Mouse (Mus musculus) mammary gland, adult 2 months (tissue): ENCODE data around the gene Fzd5. TPM values are rescaled to one million over a fixed set of nuclear protein-coding genes. Genes with fewer than 3 reads are reported as not detected.

ENCODE experiments used
- polyA plus RNA-seq: library from polyadenylated mRNA; depleted of rRNA; stranded (reverse); fragments of >200 nt; gene quantifications from 2 replicates; pipeline ENCODE4 v1.2.3, GENCODE M21; 2012; ENCODE audit warnings: low replicate concordance; rRNA removed

Gene Fzd5
- 4.1 and 9.8 TPM in 2 replicates for polyA plus RNA-seq

DNA sequence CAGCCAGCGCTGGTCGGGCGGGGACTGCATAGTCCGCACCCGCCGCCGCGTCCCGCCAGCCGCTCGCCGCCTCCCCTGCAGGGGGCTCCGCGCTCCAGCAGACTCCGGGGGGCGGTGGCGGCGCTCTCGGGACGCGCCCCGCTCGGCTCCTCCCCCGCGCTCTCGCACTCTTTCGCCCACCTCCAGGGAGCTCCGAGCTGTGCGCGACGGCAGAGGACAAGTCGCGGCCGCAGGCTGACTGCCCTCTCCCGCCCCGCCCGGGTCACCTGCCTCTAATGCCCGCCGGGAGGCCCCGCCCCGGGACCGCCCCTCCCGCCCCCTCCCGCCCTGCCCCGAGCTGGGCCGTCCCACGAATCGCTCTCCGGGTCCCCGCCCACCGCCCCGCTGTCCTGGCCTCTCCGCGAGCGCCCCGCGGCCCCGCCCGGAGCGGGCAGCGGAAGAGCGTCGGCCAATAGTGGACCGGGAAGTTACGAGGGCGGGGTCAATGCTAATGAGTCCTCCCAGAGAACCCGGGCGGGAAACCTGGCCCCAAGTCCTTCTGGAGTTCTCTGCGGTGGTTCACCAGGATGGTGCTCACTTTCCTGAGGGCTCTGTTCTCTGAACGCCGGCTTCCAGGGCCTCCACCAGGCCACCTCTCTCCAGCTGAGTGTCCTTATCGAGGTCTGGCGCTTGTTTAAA, at the start of gene Fzd5:
Gene Fzd5 (minus strand): TSS at position 250 of the 678 bp plus-strand sequence.

GRCm38 (mm10) chr1:64690213-64691013, 47.1 kb downstream of the Fzd5 start, which contains the start of gene Ccnyl1:
TSS of gene Ccnyl1 (plus strand) at chr1:64690455.

Other genes with a start within 250 kb of the Fzd5 start
- 21.9 and 29.0 TPM in 2 replicates for gene Creb1, start 205.1 kb downstream of the Fzd5 start, polyA plus RNA-seq
- gene Mettl21a, start 120.5 kb downstream of the Fzd5 start, polyA plus RNA-seq = 12.3 and 14.1 TPM in 2 replicates
- 19.9 and 30.5 TPM in 2 replicates for gene Ccnyl1, start 47.3 kb downstream of the Fzd5 start, polyA plus RNA-seq
- gene Plekhm3, start 219.1 kb upstream of the Fzd5 start, polyA plus RNA-seq = 6.5 and 9.0 TPM in 2 replicates